Mouse (Mus musculus): ENCODE data around the gene Styk1. TPM values are rescaled to one million over a fixed set of nuclear protein-coding genes. Genes with fewer than 3 reads are reported as not detected.
"Not testable (repeated sequence)": the region's sequence is repeated elsewhere in the genome, so short reads cannot be mapped to it uniquely, and the experiment has no call there.

Gene Styk1
- total and polyA plus RNA-seq, 2 experiments from 2014 or later = 4.9 to 6.9 TPM

DNA sequence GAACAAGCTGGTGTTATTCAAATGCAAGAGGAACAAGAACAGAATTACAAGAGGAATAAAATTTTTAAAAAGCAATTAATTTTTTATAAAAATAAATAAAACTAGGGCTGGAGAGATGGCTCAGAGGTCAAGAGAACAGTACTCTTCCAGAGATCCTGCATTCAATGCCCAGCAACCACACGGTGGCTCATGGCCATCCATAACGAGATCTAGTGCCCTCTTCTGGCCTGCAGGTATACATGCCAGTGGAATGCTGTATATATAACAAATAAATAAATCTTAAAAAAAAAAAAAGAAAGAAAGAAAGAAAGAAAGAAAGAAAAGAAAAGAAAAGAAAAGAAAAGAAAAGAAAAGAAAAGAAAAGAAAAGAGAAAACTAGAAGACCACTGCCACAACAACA, 63.0 kb downstream of the Styk1 start:
- H3K9ac ChIP-seq (replicated peaks; ENCODE audit: low read length, poor library complexity, severe bottlenecking) = no peak overlapping the region
- peak; percentile 77 for TF ChIP-seq CTCF (IDR thresholded peaks at IDR 0.05)
- H3K4me3 ChIP-seq (ENCODE audit: low read depth, low read length) = no peak overlapping the region
- no peaks in the 10 kb centered on the region for H3K9me3 ChIP-seq (ENCODE audit: low read length)
- H3K27ac ChIP-seq (ENCODE audit: low read depth, low read length) = no peak overlapping the region
- no peaks in the 10 kb centered on the region; the same call in 1 of the 2 replicates for H3K36me3 ChIP-seq (ENCODE audit: insufficient read depth, low read length)
- WGBS = 15% methylated on average over 2 of the region's 2 CpGs
- DNase-seq (ENCODE audit: low spot score) (peak; percentile 54), ATAC-seq (ENCODE audit: low FRiP score) (no peak)
- H3K27me3 ChIP-seq (ENCODE audit: insufficient read depth, low read length) = no peaks in the 10 kb centered on the region
- H3K4me1 ChIP-seq (ENCODE audit: insufficient read depth, low read length) = peaks cover 7% of the 10 kb centered on the region; the same call in 1 of the 2 replicates
- H3K4me2 ChIP-seq (ENCODE audit: low read depth, low read length, poor library complexity, severe bottlenecking) = no peak overlapping the region

GRCm38 (mm10) chr6:131278160-131278559, 75.2 kb downstream of the Styk1 start:
- H3K4me1 ChIP-seq (ENCODE audit: insufficient read depth, low read length); DNase-seq (ENCODE audit: low spot score); H3K4me3 ChIP-seq (ENCODE audit: low read depth, low read length); H3K9ac ChIP-seq (replicated peaks; ENCODE audit: low read length, poor library complexity, severe bottlenecking); H3K9me3 ChIP-seq (ENCODE audit: low read length); ATAC-seq (ENCODE audit: low FRiP score); H3K27ac ChIP-seq (ENCODE audit: low read depth, low read length); H3K27me3 ChIP-seq (ENCODE audit: insufficient read depth, low read length); H3K36me3 ChIP-seq (ENCODE audit: insufficient read depth, low read length); H3K4me2 ChIP-seq (ENCODE audit: low read depth, low read length, poor library complexity, severe bottlenecking): not testable (repeated sequence)
- 96% methylated on average over 2 of the region's 2 CpGs for WGBS

GRCm38 (mm10) chr6:131276659-131277058, 76.7 kb downstream of the Styk1 start:
- WGBS = 94% methylated on average over 4 of the region's 4 CpGs
- ATAC-seq (ENCODE audit: low FRiP score) = no peak

DNA sequence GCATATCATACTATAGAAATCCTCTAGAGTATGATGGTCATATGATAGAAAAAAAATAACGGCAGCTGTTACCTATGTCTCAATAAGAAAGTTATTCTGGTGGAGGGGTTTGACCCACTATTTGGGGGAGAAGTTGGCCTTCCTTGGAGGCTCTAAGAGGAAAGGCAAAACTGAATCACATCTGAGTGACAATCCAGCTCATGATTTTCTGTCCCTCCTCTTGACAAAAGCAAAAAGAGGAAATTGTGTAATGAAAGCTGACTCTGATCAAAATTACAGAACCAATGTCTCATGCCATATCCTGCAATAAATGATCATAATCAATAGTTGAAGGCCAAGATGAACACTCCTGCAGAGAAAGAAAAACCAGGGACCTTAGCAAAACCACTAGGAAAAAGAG, 81.1 kb downstream of the Styk1 start:
- H3K27me3 ChIP-seq (ENCODE audit: insufficient read depth, low read length) = no peaks in the 10 kb centered on the region
- H3K27ac ChIP-seq (ENCODE audit: low read depth, low read length) = no peak overlapping the region
- 93% methylated on average over 1 of the region's 1 CpGs for WGBS
- H3K4me2 ChIP-seq (ENCODE audit: low read depth, low read length, poor library complexity, severe bottlenecking) = no peak overlapping the region
- H3K4me1 ChIP-seq (ENCODE audit: insufficient read depth, low read length) = no peaks in the 10 kb centered on the region
- ATAC-seq (ENCODE audit: low FRiP score) = no peak
- DNase-seq (ENCODE audit: low spot score) = no peak
- no peak for TF ChIP-seq CTCF (IDR thresholded peaks at IDR 0.05)
- H3K4me3 ChIP-seq (ENCODE audit: low read depth, low read length) = no peak overlapping the region
- H3K36me3 ChIP-seq (ENCODE audit: insufficient read depth, low read length) = no peaks in the 10 kb centered on the region
- no peak overlapping the region for H3K9ac ChIP-seq (replicated peaks; ENCODE audit: low read length, poor library complexity, severe bottlenecking)
- H3K9me3 ChIP-seq (ENCODE audit: low read length) = no peaks in the 10 kb centered on the region

More at GRCm38 (mm10) chr6:131276659-131277058, 76.7 kb downstream of the Styk1 start:
- TF ChIP-seq CTCF (IDR thresholded peaks at IDR 0.05) = no peak
- Histone ChIP-seq H3K27me3 (ENCODE audit: insufficient read depth, low read length) (no peaks in the 10 kb centered on the region), H3K9me3 (ENCODE audit: low read length) (no peaks in the 10 kb centered on the region), H3K4me3 (ENCODE audit: low read depth, low read length) (no peak overlapping the region), H3K9ac (replicated peaks; ENCODE audit: low read length, poor library complexity, severe bottlenecking) (no peak overlapping the region), H3K36me3 (ENCODE audit: insufficient read depth, low read length) (no peaks in the 10 kb centered on the region), H3K4me1 (ENCODE audit: insufficient read depth, low read length) (no peaks in the 10 kb centered on the region), H3K4me2 (ENCODE audit: low read depth, low read length, poor library complexity, severe bottlenecking) (no peak overlapping the region), H3K27ac (ENCODE audit: low read depth, low read length) (no peak overlapping the region)
- no peak for DNase-seq (ENCODE audit: low spot score)

DNA sequence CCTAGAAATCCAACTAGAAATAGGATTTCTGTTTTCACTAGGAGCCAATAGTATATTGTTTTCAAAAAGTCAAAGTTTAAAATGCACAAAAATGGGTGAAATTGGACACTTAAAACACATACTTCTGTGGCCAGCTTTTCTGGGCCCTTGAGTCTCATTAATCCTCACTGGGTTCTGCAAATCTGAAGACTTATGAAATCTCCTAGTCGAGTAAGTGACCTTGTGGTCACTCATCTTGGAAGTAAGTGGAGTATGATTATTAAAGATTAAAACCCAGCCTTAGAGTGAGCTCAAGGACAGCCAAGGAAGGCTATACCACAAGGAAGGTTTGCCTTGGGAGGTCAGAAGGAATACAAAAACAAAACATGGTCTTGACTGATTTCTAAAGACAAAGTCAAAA, 83.1 kb downstream of the Styk1 start:
- no peak overlapping the region for H3K27ac ChIP-seq (ENCODE audit: low read depth, low read length)
- 53% methylated on average over 1 of the region's 1 CpGs for WGBS

GRCm38 (mm10) chr6:131269599-131269998, 83.8 kb downstream of the Styk1 start:
- no peaks in the 10 kb centered on the region for H3K4me1 ChIP-seq (ENCODE audit: insufficient read depth, low read length)
- no peak for TF ChIP-seq CTCF (IDR thresholded peaks at IDR 0.05)
- WGBS = 91% methylated on average over 2 of the region's 2 CpGs
- no peak overlapping the region for H3K4me3 ChIP-seq (ENCODE audit: low read depth, low read length)
- no peaks in the 10 kb centered on the region for H3K9me3 ChIP-seq (ENCODE audit: low read length)
- ATAC-seq (ENCODE audit: low FRiP score) (no peak), DNase-seq (ENCODE audit: low spot score) (no peak)
- H3K9ac ChIP-seq (replicated peaks; ENCODE audit: low read length, poor library complexity, severe bottlenecking) = no peak overlapping the region
- no peaks in the 10 kb centered on the region for H3K27me3 ChIP-seq (ENCODE audit: insufficient read depth, low read length)
- no peak overlapping the region for H3K27ac ChIP-seq (ENCODE audit: low read depth, low read length)
- no peaks in the 10 kb centered on the region for H3K36me3 ChIP-seq (ENCODE audit: insufficient read depth, low read length)
- H3K4me2 ChIP-seq (ENCODE audit: low read depth, low read length, poor library complexity, severe bottlenecking) = no peak overlapping the region

More for the DNA sequence above, 83.1 kb downstream of the Styk1 start:
- TF ChIP-seq CTCF (IDR thresholded peaks at IDR 0.05) = no peak
- no peak overlapping the region for H3K9ac ChIP-seq (replicated peaks; ENCODE audit: low read length, poor library complexity, severe bottlenecking)
- no peaks in the 10 kb centered on the region for H3K36me3 ChIP-seq (ENCODE audit: insufficient read depth, low read length)
- ATAC-seq (ENCODE audit: low FRiP score) = no peak
- no peaks in the 10 kb centered on the region for H3K27me3 ChIP-seq (ENCODE audit: insufficient read depth, low read length)
- no peak overlapping the region for H3K4me3 ChIP-seq (ENCODE audit: low read depth, low read length)
- no peaks in the 10 kb centered on the region for H3K9me3 ChIP-seq (ENCODE audit: low read length)
- no peak for DNase-seq (ENCODE audit: low spot score)
- no peak overlapping the region for H3K4me2 ChIP-seq (ENCODE audit: low read depth, low read length, poor library complexity, severe bottlenecking)
- no peaks in the 10 kb centered on the region for H3K4me1 ChIP-seq (ENCODE audit: insufficient read depth, low read length)

All from midbrain, postnatal 0 days (tissue).